Mouse (Mus musculus) right cerebral cortex, postnatal 36 days (tissue): ENCODE results near the gene Ocm.
"Not testable (repeated sequence)": the region's sequence is repeated elsewhere in the genome, so short reads cannot be mapped to it uniquely, and the experiment has no call there.

ENCODE experiments used
- DNase-seq, 2 experiments: peaks; one replicate each; pipeline ENCODE4 v3.0.0; 2022; ENCODE audit warnings: low spot score in 2 of 2, mixed read lengths in 1 of 2

Ocm gene

DNA sequence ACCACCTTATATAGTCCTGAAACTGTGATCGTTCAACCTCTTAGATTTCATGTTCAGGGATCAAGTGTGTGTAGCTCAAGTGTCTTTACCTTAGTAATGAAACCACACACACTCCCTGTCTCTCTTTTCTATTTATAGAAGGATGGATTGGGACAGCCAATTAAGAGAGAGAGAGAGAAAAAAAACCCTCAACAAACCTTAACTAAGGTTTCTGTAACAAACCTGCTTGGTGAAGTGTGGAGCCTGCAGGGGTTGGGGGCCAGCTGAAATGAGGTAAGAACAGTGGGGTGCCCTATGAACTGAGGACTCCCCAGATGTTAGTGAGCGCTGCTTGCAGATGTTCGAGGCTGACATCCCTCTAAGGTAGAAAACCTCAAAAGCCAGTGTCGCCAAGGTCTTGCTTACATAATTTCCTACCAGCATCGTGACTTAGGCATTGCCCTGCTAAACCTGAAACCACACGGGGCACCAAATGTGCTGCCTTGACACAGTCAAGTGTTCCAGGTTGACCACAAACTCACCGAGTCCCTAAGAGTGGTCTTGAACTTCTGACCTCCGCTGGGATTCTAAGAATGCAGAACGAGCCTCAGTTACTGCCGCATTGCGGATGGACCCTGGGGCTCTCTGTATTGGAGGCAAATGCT, at the start of gene Ocm:
Ocm (minus strand) TSS at position 51 of the 644 bp plus-strand sequence.
- DNase-seq, result no peak

DNA sequence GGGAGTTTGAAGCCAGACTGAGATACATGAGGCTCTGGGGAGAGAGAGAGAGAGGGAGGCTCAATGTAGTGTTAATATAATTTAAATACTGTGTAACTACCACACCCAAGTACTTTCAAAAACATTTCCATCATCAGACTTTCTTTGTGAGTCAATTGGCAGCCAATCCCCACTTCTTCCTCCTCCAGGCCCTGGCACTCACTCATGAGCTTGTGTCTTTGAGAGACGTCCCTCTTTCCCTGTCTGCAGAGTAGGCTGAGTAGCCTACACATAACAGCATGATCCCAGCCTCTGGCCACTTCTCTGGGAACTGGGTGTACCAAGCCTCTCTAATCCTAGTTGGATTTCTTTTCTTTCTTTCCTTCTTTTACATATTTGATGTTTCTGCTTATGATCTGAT, 44.8 kb upstream of the Ocm start:
- DNase-seq, result peak in 1 of 2 experiments; percentile 57

DNA sequence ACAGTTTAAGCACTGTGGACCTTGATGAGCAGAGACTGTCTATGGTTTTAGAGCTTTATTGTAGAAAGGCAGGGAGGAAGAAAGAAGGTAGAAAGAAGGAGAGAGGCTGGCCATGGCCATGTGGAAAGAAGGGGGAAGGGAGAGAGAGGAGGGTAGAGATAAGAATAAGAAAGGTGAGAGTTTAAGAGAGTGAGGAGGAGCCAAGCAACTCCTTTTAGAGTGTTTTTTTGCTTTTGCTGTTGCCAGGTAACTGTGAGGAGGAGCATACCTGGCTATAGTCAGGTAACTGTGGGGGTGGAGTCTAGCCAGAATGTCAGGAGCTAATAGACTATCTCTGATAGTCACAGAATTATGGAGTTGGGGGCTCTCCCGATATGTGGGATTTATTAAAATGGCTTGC, 43.6 kb upstream of the Ocm start:
- no peak for DNase-seq

DNA sequence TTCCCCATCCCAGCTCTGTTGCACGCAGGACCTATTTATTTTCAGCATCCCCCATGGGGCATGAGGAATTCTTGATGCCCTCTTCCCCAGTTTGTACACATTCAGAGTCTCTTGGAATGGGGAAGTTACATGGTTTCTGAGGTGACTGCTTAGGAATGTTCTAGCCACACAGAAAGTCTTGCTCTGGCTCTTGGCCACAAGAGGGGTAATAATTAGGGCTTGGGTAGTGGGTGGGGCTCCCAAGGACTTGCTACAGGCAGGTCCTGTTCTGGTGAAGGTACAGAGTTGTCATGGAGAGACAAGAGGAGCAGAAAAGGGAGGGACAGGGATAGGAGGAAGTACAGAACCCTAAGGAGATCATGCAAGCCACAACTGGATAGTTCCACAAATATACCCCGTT, 39.6 kb upstream of the Ocm start:
- no peak for DNase-seq

DNA sequence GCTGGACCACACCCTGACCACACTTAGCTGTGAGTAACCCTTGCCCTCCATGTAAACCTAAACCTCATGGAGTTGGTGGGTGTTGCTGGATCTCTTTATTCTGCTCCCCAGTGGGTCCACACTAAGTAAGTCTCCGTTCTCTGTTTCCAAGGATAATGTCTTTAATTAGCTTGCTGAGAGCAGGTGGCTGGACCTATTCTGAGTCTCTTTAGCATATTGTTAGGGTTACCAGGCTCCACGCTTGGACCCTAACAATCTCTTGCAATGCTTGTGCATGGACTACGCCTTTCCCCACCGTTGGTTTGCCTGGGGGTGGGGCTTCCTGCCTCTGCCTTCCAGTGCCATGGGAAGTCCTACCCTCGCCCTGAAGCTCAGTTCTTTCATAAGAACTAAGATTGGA, 37.6 kb upstream of the Ocm start:
- no peak for DNase-seq

DNA sequence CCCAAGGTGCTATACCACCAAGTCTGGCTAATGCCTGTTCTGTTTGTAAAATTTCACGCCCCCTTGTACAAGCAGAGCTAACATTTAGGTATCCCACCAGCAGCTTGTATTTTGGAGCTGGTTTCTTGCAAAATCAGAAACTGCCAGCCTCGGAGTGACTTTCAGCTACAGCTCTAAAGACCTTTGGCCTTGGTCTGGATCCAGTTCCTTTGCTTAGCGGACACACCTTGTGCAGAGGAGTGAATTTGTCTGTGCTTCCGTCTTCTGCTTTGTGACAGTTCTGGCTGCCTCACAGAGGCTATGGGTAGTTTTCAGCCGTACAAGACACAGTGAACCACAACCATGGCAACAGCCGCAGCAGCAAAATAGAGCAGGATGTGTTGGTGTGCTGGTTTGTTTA, 27.9 kb upstream of the Ocm start:
- DNase-seq, result no peak

DNA sequence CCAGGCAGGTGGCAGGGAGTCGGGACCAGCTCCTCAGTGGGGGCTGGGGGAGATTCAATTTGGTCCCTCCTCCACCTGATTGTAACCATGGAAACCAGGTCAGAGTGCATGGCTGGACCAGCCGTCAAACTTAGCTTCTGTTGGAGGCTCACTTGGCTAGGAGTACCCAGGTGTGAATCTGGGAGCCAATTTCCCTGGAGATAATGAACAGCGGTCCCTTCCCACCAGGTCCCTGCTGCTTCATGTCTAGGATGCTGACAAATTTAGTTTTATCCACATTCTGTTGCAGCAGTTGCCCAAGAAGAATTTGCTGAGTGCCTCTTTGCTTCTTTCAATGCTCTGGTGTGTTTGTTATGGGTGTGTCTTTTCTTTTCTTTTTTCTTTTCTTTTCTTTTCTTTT, 27.0 kb upstream of the Ocm start:
- DNase-seq, result no peak

DNA sequence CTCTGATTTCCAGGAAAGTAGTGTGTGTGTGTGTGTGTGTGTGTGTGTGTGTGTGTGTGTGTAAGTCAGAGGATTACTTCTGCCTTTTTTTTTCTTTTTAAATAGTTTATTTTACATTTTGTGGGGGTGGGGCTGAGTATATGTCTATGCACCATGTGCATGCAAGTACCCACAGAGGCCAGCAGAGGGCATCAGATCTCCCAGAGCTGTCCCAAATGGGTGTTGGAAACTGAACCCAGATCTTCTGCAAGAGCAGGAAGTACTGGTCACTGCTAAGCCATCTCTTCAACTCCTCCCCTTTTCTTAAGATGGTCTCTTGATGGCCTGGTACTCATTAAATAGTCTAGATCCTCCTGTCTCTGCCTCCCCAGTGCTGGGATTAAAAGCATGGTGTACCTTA, 24.8 kb upstream of the Ocm start:
- DNase-seq, result no peak

DNA sequence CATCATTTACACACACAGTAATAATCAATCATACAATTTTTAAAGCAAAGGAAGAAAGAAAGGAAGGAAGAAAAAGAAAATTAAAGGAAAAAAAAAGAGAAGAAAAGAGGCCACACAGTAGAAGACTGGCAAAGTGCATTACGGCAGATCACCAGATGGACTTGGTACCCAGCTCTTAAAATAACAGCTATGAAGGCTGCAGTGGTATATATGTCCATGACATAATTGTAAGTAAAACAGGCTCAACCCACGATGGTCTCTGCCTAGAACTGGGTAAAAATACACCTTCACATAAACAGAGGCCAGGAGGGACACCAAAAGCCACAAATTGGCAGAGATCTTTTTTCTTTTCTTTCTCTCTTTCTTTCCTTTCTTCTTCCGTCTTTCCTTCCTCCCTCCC, 23.4 kb upstream of the Ocm start:
- DNase-seq, result no peak

DNA sequence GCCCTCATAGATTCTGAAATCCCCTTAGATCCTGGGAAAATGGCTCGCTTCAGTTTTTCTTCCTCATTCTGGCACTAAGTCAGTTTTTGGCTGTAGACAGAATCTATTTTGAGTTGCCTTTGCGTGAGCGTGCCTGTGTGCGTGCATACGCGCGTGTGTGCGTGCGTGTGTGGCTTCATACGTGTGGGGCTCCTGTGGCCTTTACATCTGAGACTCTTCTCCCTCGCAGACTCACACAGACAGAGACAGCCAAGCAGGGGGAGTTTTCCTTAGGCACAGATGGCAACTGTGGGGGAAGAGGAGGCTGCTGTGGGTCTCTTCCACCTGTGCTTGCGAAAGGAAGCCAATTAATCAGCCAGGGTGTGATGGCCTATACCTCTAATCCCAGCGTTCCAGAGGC, 20.9 kb upstream of the Ocm start:
- DNase-seq, result peak; percentile 49 to 60

DNA sequence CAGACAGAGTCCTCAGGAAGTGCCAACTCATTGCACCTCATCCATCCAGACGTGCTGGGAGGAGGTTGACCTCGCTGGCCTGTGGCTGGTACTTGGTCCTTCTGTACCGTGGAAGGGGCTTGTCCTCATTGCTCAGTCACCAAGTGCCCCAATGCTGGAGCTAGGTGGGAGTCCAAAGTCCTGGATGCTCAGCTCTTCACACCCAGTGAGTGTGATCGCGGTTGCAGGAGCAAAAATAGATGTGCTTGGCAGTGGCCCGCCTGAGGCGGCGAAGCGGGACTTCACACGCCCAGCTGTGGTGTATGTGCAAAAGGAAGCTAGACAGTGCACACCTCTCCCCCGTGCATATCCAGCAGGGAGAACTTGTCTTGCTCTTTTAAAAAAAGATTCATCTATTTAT, 16.7 kb upstream of the Ocm start:
- DNase-seq, result no peak

DNA sequence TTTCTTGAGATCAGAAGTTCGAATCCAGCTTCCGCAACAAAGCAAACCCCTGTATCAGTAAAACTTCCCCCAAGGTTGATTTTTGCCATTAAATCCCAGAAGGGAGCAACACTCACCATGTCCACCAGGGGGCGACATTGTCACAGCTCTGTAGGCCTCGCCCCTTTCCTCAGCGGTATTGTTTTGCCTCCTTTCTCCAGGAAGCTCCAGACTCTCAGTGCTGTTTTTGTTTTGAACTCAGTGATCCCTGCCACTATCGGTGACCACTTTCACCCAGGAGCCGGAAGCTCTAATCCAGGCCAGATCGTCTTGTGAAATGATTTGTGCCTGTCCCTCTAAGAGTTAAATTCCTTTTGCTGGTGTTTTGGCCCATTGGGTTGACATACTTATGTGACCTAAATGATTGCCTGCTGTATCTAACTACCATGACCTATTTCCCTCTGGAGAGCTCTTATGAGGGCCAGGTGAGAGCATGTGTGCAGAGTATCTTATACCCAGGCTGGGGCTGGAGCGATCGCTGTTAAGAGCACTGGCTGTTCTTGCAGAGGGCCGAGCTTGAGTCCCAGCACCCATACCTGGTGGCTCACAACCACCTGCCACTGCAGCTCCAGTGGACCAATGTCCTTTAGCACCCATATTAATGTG, 14.4 kb upstream of the Ocm start:
- peak; percentile 39 to 59 for DNase-seq

DNA sequence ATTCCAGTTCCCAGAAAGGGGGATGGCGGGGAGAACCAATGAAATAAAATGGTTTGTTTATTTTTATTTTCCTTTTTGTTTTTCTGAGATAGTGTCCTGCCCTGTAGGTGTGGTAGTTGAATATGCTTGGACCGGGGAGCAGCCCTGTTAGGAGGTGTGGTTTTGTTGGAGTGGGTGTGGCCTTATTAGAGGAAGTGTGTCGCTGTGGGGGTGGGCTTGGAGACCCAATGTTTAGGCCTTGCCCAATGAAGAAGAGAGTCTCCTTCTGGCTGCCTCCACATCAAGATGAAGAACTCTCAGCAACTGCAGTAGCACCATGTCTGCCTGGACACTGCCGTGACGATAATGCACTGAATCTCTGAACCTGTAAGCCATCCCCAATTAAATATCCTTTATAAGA, 13.4 kb upstream of the Ocm start:
- no peak for DNase-seq

DNA sequence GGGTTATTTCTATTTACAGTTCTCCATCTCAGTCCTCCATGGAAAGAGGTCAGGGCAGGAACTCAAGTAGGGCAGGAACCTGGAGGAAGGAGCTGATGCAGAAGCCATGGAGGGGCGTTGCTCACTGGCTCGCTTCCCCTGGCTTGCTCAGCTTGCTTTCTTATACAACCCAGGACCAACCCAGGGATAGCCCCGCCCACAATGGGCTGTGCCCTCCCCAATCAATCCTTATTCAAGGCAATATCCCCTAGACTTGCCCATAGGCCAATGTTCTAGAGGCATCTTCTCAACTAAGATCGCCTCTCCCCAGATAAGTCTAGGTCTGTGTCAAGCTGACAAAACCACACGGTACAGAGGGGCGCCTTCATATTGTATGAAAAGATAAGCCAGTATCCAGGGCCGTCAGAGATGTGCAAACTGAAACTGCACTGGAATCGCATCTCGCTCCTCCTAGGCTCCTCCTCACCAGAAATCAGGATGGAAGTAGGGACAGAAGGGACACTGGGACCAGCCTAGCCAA, 12.7 kb upstream of the Ocm start:
- DNase-seq, result no peak

DNA sequence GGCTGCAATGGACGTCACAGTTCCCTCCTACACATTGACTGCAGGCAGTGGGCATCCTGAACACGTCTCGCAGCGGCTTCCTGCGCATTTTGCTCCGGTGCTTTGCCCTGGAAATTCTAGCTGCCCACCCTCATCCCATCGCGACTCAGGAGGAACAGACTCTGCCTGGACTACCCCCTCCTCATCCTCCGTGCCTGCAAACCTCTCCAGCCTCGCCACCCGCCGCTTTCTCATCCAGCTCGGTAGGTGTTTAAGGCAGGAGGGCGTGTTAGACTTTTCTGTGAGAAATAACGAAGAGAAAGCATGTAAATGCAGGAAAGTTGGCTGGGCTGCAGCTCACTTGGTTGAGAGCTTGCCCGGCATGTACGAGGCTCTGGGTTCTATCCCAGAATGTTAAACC, 10.5 kb upstream of the Ocm start:
- peak in 1 of 2 experiments; percentile 48 for DNase-seq

DNA sequence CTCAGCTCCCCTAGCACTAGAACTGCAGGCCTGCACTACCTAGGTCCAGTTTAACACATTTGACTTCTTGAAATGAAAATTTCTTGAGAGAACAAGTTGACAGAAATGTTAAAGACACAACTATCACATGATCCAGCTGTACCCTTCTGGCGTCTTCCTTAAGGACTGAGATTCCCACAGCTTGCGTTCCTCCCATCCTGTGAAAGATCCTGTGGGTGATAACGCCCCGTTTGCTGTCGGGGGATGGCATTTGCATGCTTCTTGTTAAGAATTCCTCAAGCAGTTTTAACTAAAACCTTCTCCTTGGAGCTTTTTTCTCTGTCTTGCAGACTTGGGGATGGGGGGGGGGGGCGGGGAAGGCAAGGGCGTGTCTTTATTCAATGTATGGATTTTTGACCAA, 8.1 kb upstream of the Ocm start:
- DNase-seq, result peak; percentile 30 to 37

DNA sequence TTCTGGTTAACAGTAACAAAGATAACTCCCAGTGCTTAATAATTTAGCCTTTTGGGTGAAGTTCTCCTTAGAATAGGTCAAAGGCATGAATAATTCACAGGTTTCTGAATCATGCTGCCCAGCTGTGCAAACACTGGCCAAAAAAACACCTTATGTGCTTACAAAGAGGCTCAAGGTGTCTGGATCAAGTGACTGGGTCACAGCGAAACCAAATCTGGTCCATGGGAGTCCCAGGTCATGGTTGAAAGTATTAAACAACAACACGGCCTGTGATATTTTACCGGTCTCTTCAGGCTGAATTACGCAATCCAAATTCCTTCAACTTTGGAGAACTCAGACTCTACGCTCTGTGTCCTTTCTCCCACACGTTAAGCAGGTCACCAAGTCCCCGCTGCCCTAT, 6.0 kb upstream of the Ocm start:
- no peak for DNase-seq

DNA sequence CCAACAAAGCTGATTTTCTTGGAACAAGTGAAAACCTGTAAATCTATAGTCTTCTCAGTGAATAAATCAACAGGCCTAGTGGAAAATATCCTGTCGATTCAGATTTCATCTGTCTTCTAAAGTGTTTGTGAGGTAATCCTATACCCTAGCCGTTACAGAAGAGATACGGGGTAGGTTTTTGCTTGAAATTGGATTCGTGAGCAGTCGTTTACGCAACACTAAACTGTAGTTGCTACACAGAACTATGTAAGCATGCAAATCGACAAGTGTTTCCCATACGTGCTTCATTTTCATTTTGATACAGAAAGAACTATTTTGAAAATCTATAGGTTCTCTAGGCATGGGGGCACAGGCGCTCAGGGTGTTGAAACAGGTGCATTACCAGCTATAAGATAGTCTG, 10.6 kb downstream of the Ocm start:
- no peak for DNase-seq

DNA sequence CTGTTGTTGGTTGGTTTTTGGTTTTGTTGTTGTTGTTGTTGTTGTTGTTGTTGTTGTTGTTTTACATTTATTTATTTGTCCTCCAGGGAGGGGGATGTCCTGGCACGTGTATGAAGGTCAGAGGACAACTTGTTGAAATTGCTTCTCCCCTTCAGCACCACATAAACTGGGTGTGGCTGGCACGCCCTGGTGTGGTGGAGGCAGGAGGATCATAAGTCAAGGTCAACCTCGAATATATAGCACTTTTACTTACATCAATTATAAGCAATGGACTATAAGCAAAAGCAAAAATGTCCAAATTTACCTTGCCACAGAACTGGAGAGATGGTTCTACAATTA, 11.2 kb downstream of the Ocm start:
- no peak for DNase-seq

DNA sequence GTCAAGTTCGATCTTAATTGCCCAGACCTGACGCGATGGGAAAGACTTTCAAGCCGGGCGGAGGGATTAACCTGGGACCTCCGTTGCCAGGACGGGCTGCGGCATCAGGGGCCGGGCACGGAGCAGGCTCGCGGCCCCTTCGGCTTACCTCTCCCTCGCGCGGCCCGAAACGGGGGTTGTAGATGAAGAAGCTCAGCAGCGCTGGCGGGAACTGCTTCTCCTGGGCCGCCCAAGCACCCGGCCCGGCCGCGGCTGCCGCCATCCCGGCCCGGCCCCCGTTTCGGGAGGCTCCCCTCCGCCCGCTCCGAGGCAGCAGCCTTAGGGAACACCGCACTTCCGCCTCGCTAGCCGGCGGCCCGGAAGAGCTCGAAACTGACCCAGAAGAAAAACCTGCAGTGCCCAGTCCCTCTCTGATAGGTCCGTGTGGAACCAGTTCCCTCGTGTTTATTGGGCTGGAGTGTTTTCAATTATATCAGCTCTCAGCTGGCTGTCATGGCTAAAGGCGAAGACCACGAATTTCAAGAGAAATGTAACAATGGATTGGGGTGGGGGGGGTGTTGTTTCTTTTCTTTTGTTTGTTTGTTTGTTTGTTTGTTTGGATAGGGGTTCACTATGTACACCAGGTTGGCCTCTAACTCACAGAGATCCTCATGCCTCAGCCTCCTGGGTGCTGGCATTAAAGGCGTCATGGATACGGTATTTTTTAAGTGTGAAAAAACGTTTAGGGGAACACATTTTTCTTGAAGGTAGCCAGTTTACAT, 11.7 kb downstream of the Ocm start, which contains the start of gene Ccz1:
Ccz1 (minus strand) TSS at position 327 of the 761 bp plus-strand sequence.
- peak; percentile 60 to 65 for DNase-seq

DNA sequence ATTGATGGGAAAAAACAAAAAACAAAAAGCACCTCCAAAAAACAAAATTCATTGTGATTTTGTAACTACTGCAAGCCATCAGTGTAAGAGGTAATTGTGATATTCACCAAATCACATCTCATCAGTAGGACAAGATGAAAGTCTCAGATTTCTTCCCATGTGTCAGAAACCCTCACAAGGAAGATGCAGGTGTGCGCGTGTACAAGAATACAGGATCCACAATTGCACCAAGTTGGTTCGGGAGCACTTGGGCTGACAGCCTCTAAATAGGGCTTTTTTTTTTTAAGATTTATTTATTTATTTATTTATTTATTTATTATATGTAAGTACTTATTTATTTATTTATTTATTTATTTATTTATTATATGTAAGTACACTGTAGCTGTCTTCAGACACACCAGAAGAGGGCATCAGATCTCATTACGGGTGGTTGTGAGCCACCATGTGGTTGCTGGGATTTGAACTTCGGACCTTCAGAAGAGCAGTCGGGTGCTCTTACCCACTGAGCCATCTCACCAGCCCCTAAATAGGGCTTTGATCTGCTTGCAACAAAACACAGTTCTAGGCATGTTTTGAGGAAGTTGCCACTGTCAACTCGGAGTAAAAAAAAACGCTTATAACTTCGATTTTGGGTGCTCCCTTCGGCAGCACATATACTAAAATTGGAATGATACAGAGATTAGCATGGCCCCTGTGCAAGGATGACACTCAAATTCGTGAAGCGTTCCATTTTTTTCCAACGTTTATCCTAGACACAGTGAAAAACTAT, 12.9 kb downstream of the Ocm start:
- DNase-seq, result not testable (repeated sequence)
